Mouse (Mus musculus): ENCODE measurements around the gene Axl. TPM values are rescaled to one million over a fixed set of nuclear protein-coding genes. Genes with fewer than 3 reads are reported as not detected.
A peak's percentile ranks its signal among the peaks of the same experiment; 100 is the strongest.

Axl gene
- total and polyA plus RNA-seq, 3 experiments, result 0.19 to 0.98 (median 0.96) TPM

- Histone ChIP-seq H3K27me3 (replicated peaks) (peaks cover 38% of the 10 kb centered on the region), H3K79me2 (replicated peaks; ENCODE audit: control insufficient read depth, extremely low read depth, insufficient read depth, poor library complexity, severe bottlenecking) (no peaks in the 10 kb centered on the region), H3K4me2 (ENCODE audit: insufficient read depth, low read depth, poor library complexity, severe bottlenecking) (no peak overlapping the region), H3K27ac (ENCODE audit: insufficient read depth, low read depth) (no peak overlapping the region), H3K9ac (ENCODE audit: insufficient read depth, low read depth) (no peak overlapping the region), H3K4me1 (ENCODE audit: control insufficient read depth in 1 of 2, insufficient read depth in 2 of 2) (peaks cover 3 to 4% of the 10 kb centered on the region in 2 experiments; a peak in 1 of 4 replicates), H3K9me3 (replicated peaks; ENCODE audit: low read length) (no peaks in the 10 kb centered on the region), H3K36me3 (replicated peaks in 1 of 2; ENCODE audit: control insufficient read depth in 1 of 2, insufficient read depth in 1 of 2, low read length in 1 of 2) (no peaks in the 10 kb centered on the region), H3K4me3 (replicated peaks in 1 of 3; ENCODE audit: low read depth in 2 of 3, low read length in 2 of 3, poor library complexity in 1 of 3) (no peak overlapping the region)
- dilution Hi-C loops (cut with MboI; ENCODE audit: extremely low pct_ligation_motif_present, extremely low pct_unique_long_range_greater_than_20kb, low sequenced_read_pairs), result no loop called here
- in situ Hi-C loops (cut with MboI; ENCODE audit: low pct_ligation_motif_present, low pct_unique_long_range_greater_than_20kb, low sequenced_read_pairs), result loop anchor here (5.0 kb wide), 1 partner anchor 48 kb away; no protein-coding TSS in a partner anchor
- TF ChIP-seq JUND (conservative IDR thresholded peaks at IDR 0.05; ENCODE audit: low read depth, low read length), result no peak
- TF ChIP-seq SMC3 (IDR thresholded peaks at IDR 0.05; ENCODE audit: low read depth, low read length), result peak; percentile 83
- TF ChIP-seq ZNF384 (IDR thresholded peaks at IDR 0.05; ENCODE audit: low read depth, low read length), result peak; percentile 58
- peak; percentile 18 to 81; a peak in 3 of 4 replicates for TF ChIP-seq CTCF (conservative IDR thresholded peaks at IDR 0.05 in 1 of 2, IDR thresholded peaks at IDR 0.05 in 1 of 2; ENCODE audit: low read depth in 2 of 2, low read length in 2 of 2)
- TF ChIP-seq RAD21 (IDR thresholded peaks at IDR 0.05; ENCODE audit: low read depth, low read length), result peak; percentile 69
- peak; percentile 38 for TF ChIP-seq ZC3H11A (IDR thresholded peaks at IDR 0.05; ENCODE audit: low read depth, low read length)
- no peak for TF ChIP-seq NRF1 (IDR thresholded peaks at IDR 0.05; ENCODE audit: low read depth, low read length)
- DNase-seq (ENCODE audit: extremely low read depth), result peak; percentile 55
Measured at GRCm38 (mm10) chr7:25805631-25806343, 17.3 kb upstream of the Axl start.

GRCm38 (mm10) chr7:25804792-25805191 lies 16.3 kb upstream of the Axl start:
- H3K9ac ChIP-seq (ENCODE audit: insufficient read depth, low read depth), result no peak overlapping the region
- H3K9me3 ChIP-seq (replicated peaks; ENCODE audit: low read length), result no peaks in the 10 kb centered on the region
- dilution Hi-C loops (cut with MboI; ENCODE audit: extremely low pct_ligation_motif_present, extremely low pct_unique_long_range_greater_than_20kb, low sequenced_read_pairs) (no loop called here), in situ Hi-C loops (cut with MboI; ENCODE audit: low pct_ligation_motif_present, low pct_unique_long_range_greater_than_20kb, low sequenced_read_pairs) (loop anchor here (5.0 kb wide), 1 partner anchor 47 kb away; no protein-coding TSS in a partner anchor)
- DNase-seq (ENCODE audit: extremely low read depth), result no peak
- H3K36me3 ChIP-seq (replicated peaks in 1 of 2; ENCODE audit: control insufficient read depth in 1 of 2, insufficient read depth in 1 of 2, low read length in 1 of 2), result no peaks in the 10 kb centered on the region
- H3K27ac ChIP-seq (ENCODE audit: insufficient read depth, low read depth), result no peak overlapping the region
- H3K4me2 ChIP-seq (ENCODE audit: insufficient read depth, low read depth, poor library complexity, severe bottlenecking), result no peak overlapping the region
- no peak overlapping the region for H3K4me3 ChIP-seq (replicated peaks in 1 of 3; ENCODE audit: low read depth in 2 of 3, low read length in 2 of 3, poor library complexity in 1 of 3)
- TF ChIP-seq ETS1 (conservative IDR thresholded peaks at IDR 0.05; ENCODE audit: low read depth, low read length) (no peak), POLR2AphosphoS2 (IDR thresholded peaks at IDR 0.05; ENCODE audit: low read depth, low read length) (no peak), MAZ (IDR thresholded peaks at IDR 0.05; ENCODE audit: low read depth, low read length) (no peak), CTCF (conservative IDR thresholded peaks at IDR 0.05 in 1 of 2, IDR thresholded peaks at IDR 0.05 in 1 of 2; ENCODE audit: low read depth in 2 of 2, low read length in 2 of 2) (no peak), ZMIZ1 (IDR thresholded peaks at IDR 0.05; ENCODE audit: low read depth, low read length) (no peak), HCFC1 (IDR thresholded peaks at IDR 0.05; ENCODE audit: low read depth, low read length) (no peak), BHLHE40 (IDR thresholded peaks at IDR 0.05; ENCODE audit: low read depth, low read length) (no peak), GABPA (IDR thresholded peaks at IDR 0.05; ENCODE audit: insufficient replicate concordance, low read depth, low read length) (no peak), IRF4 (IDR thresholded peaks at IDR 0.05; ENCODE audit: low read depth, low read length) (no peak)
- no peaks in the 10 kb centered on the region for H3K79me2 ChIP-seq (replicated peaks; ENCODE audit: control insufficient read depth, extremely low read depth, insufficient read depth, poor library complexity, severe bottlenecking)
- H3K27me3 ChIP-seq (replicated peaks), result peaks cover 37% of the 10 kb centered on the region
- H3K4me1 ChIP-seq (ENCODE audit: control insufficient read depth in 1 of 2, insufficient read depth in 2 of 2), result peaks cover 3 to 4% of the 10 kb centered on the region in 2 experiments; a peak in 1 of 4 replicates

Measured in CH12.LX (cell line).